Mouse (Mus musculus) brain, adult 2 months (tissue): Measurements from ENCODE around the gene Gm21958.
"Not testable (repeated sequence)": the region's sequence is repeated elsewhere in the genome, so short reads cannot be mapped to it uniquely, and the experiment has no call there.

Experiments used
- DNase-seq: peaks from one replicate; pipeline ENCODE4 v3.0.0; 2011; ENCODE audit warnings: low read depth, low spot score

The Gm21958 gene

GRCm38 (mm10) chr3:54723741-54724500, 9.8 kb upstream of the Gm21958 start:
- DNase-seq, result peak; percentile 29

GRCm38 (mm10) chr3:54718947-54719346, 4.8 kb upstream of the Gm21958 start:
- peak; percentile 25 for DNase-seq

GRCm38 (mm10) chr3:54717348-54717747, 3.2 kb upstream of the Gm21958 start:
- DNase-seq, result no peak

GRCm38 (mm10) chr3:54715461-54715860, 1.3 kb upstream of the Gm21958 start:
- peak; percentile 85 for DNase-seq

GRCm38 (mm10) chr3:54708972-54709371, 5.2 kb downstream of the Gm21958 start:
- no peak for DNase-seq

GRCm38 (mm10) chr3:54704106-54704505, 10.0 kb downstream of the Gm21958 start:
- DNase-seq, result not testable (repeated sequence)

- DNase-seq, result no peak
These were observed 14.3 kb downstream of the Gm21958 start for GRCm38 (mm10) chr3:54699759-54700301.

- DNase-seq, result no peak
These were observed 21.1 kb downstream of the Gm21958 start for GRCm38 (mm10) chr3:54693056-54693415.

- DNase-seq, result peak; percentile 98
These were observed 21.7 kb downstream of the Gm21958 start, which contains the start of gene Supt20 for GRCm38 (mm10) chr3:54692202-54693055. Supt20 (plus strand) TSS chr3:54692807.

GRCm38 (mm10) chr3:54689091-54689490, 25.1 kb downstream of the Gm21958 start:
- DNase-seq, result peak; percentile 15

- DNase-seq, result no peak
These were observed 26.9 kb downstream of the Gm21958 start for GRCm38 (mm10) chr3:54687245-54687644.

- DNase-seq, result no peak
These were observed 29.0 kb downstream of the Gm21958 start for GRCm38 (mm10) chr3:54685202-54685601.

- no peak for DNase-seq
These were observed 32.6 kb downstream of the Gm21958 start for GRCm38 (mm10) chr3:54681310-54682204.

- DNase-seq, result no peak
These were observed 37.3 kb downstream of the Gm21958 start for GRCm38 (mm10) chr3:54676818-54677217.

GRCm38 (mm10) chr3:54672557-54673529, 41.3 kb downstream of the Gm21958 start:
- DNase-seq, result peak; percentile 74

- DNase-seq, result no peak
These were observed 42.0 kb downstream of the Gm21958 start for GRCm38 (mm10) chr3:54672111-54672510.

GRCm38 (mm10) chr3:54669559-54669958, 44.6 kb downstream of the Gm21958 start:
- DNase-seq, result no peak

- DNase-seq, result no peak
These were observed 45.4 kb downstream of the Gm21958 start for GRCm38 (mm10) chr3:54668722-54669121.

- DNase-seq, result no peak
These were observed 46.0 kb downstream of the Gm21958 start for GRCm38 (mm10) chr3:54668141-54668540.
